Mouse (Mus musculus) E14TG2a.4 (cell line): ENCODE results near the gene Ambra1.

Source experiments
- H3K27me3 ChIP-seq: 2 replicates; pipeline ENCODE4 v1.6.1; 2014; ENCODE audit warnings: low read length, control low read depth; ENCODE audit not compliant: insufficient read depth
- H3K36me3 ChIP-seq: 2 replicates; pipeline ENCODE4 v1.6.1; 2014; ENCODE audit warnings: low read length, control low read depth; ENCODE audit not compliant: insufficient read depth
- H3K4me1 ChIP-seq: replicated peaks from 2 replicates; pipeline ENCODE4 v1.6.1; 2014; ENCODE audit warnings: low read depth, low read length, control low read depth
- H3K4me3 ChIP-seq: replicated peaks from 2 replicates; pipeline ENCODE4 v1.5.1; 2014; ENCODE audit warnings: mild to moderate bottlenecking, low read length
- H3K9me3 ChIP-seq: 2 replicates; pipeline ENCODE4 v1.6.1; 2014; ENCODE audit warnings: low read length, control low read depth
- CTCF ChIP-seq: conservative IDR thresholded peaks from 2 replicates; pipeline ENCODE4 v1.5.1; 2014; ENCODE audit warnings: low read length
- NANOG ChIP-seq: IDR thresholded peaks from 2 replicates; pipeline ENCODE4 v1.6.1; 2014; ENCODE audit warnings: borderline replicate concordance, low read length, mixed read lengths
- POU5F1 ChIP-seq: IDR thresholded peaks from 2 replicates; pipeline ENCODE4 v1.6.1; 2014; ENCODE audit warnings: low read length, borderline replicate concordance

Gene Ambra1

GRCm38 (mm10) chr2:91958701-91959457, 228.9 kb downstream of the Ambra1 start:
- TF ChIP-seq CTCF (peak; percentile 29; the same call in 1 of the 2 replicates), POU5F1 (no peak), NANOG (no peak)
- Histone ChIP-seq H3K4me1 (peaks cover 87% of the 10 kb centered on the region), H3K9me3 (no peaks in the 10 kb centered on the region), H3K27me3 (peaks cover 5% of the 10 kb centered on the region; the same call in 1 of the 2 replicates), H3K4me3 (peak overlapping the region; percentile 10; the same call in 1 of the 2 replicates), H3K36me3 (peaks cover 25% of the 10 kb centered on the region)

GRCm38 (mm10) chr2:91959544-91960410, 229.8 kb downstream of the Ambra1 start:
- Histone ChIP-seq H3K9me3 (no peaks in the 10 kb centered on the region), H3K27me3 (peaks cover 5% of the 10 kb centered on the region; the same call in 1 of the 2 replicates), H3K36me3 (peaks cover 25% of the 10 kb centered on the region), H3K4me1 (peaks cover 87% of the 10 kb centered on the region), H3K4me3 (peak overlapping the region; percentile 10; the same call in 1 of the 2 replicates)
- TF ChIP-seq NANOG = no peak
- TF ChIP-seq POU5F1 = no peak
- TF ChIP-seq CTCF = no peak

GRCm38 (mm10) chr2:91960459-91960858, 230.5 kb downstream of the Ambra1 start:
- Histone ChIP-seq H3K4me3 (0 out of 2 replicates have a peak overlapping the region, but pooled peaks have one; percentile 10), H3K27me3 (peaks cover 8% of the 10 kb centered on the region; the same call in 1 of the 2 replicates), H3K4me1 (peaks cover 87% of the 10 kb centered on the region), H3K36me3 (peaks cover 23% of the 10 kb centered on the region), H3K9me3 (no peaks in the 10 kb centered on the region)
- TF ChIP-seq CTCF = no peak
- no peak for TF ChIP-seq NANOG
- TF ChIP-seq POU5F1 = no peak

- H3K4me1 ChIP-seq = peaks cover 90% of the 10 kb centered on the region
- H3K9me3 ChIP-seq = no peaks in the 10 kb centered on the region
- peaks cover 12% of the 10 kb centered on the region; the same call in 1 of the 2 replicates for H3K27me3 ChIP-seq
- peaks cover 17% of the 10 kb centered on the region for H3K36me3 ChIP-seq
- H3K4me3 ChIP-seq = peak overlapping the region; percentile 94
- no peak for TF ChIP-seq CTCF
- TF ChIP-seq NANOG = no peak
- TF ChIP-seq POU5F1 = no peak
Measured at GRCm38 (mm10) chr2:91961901-91962761, 232.2 kb downstream of the Ambra1 start.

- peak overlapping the region; percentile 94 for H3K4me3 ChIP-seq
- peaks cover 16% of the 10 kb centered on the region for H3K36me3 ChIP-seq
- H3K9me3 ChIP-seq = no peaks in the 10 kb centered on the region
- H3K27me3 ChIP-seq = peaks cover 12% of the 10 kb centered on the region; the same call in 1 of the 2 replicates
- no peak for TF ChIP-seq CTCF
- TF ChIP-seq NANOG = no peak
- TF ChIP-seq POU5F1 = no peak
- peaks cover 89% of the 10 kb centered on the region for H3K4me1 ChIP-seq
Measured at GRCm38 (mm10) chr2:91962864-91963401, 233.0 kb downstream of the Ambra1 start.

- peaks cover 12% of the 10 kb centered on the region; the same call in 1 of the 2 replicates for H3K27me3 ChIP-seq
- no peak for TF ChIP-seq POU5F1
- no peak for TF ChIP-seq CTCF
- no peak for TF ChIP-seq NANOG
- H3K4me3 ChIP-seq = peak overlapping the region; percentile 94
- H3K4me1 ChIP-seq = peaks cover 89% of the 10 kb centered on the region
- peaks cover 16% of the 10 kb centered on the region for H3K36me3 ChIP-seq
- H3K9me3 ChIP-seq = no peaks in the 10 kb centered on the region
Measured at GRCm38 (mm10) chr2:91963443-91963932, 233.6 kb downstream of the Ambra1 start.

GRCm38 (mm10) chr2:91964610-91965204, 234.8 kb downstream of the Ambra1 start:
- peaks cover 87% of the 10 kb centered on the region for H3K4me1 ChIP-seq

More at GRCm38 (mm10) chr2:91964610-91965204, 234.8 kb downstream of the Ambra1 start:
- TF ChIP-seq CTCF = no peak
- TF ChIP-seq POU5F1 = no peak
- TF ChIP-seq NANOG = no peak
- no peaks in the 10 kb centered on the region for H3K9me3 ChIP-seq
- H3K36me3 ChIP-seq = peaks cover 14% of the 10 kb centered on the region
- H3K4me3 ChIP-seq = peak overlapping the region; percentile 79
- H3K27me3 ChIP-seq = peaks cover 13% of the 10 kb centered on the region; the same call in 1 of the 2 replicates
